Mouse (Mus musculus) erythroblast, embryonic 14.5 days (primary cell): ENCODE data around the gene Ppm1l.

Source experiments
- GATA1 ChIP-seq: IDR thresholded peaks from 2 replicates; pipeline ENCODE4 v1.6.1; 2012; ENCODE audit warnings: low read length, inconsistent platforms, mixed read lengths
- TAL1 ChIP-seq: IDR thresholded peaks from 3 replicates; pipeline ENCODE4 v1.6.1; 2012; ENCODE audit warnings: low read length, inconsistent platforms, mixed read lengths

- TF ChIP-seq TAL1, result no peak
- no peak for TF ChIP-seq GATA1
Measured at GRCm38 (mm10) chr3:69598261-69599165, 281.9 kb downstream of the Ppm1l start, which contains the start of gene B3galnt1.
